Mouse (Mus musculus) left cerebral cortex, postnatal 36 days (tissue): ENCODE results near the gene Vsig2. TPM values are rescaled to one million over a fixed set of nuclear protein-coding genes. Genes with fewer than 3 reads are reported as not detected.

Experiments
- DNase-seq, 2 experiments: peaks; one replicate each; pipeline ENCODE4 v3.0.0; 2021 to 2022; ENCODE audit warnings: low spot score in 2 of 2, mixed read lengths in 1 of 2
- intact Hi-C: fragments of 180-260 bp; cut with DNase I; formaldehyde crosslinking; loops from one replicate; pipeline ENCODE4 v1.15.1; 2025
- total RNA-seq, 2 experiments: library from RNA; stranded (reverse); gene quantifications; 2 replicates each; pipeline ENCODE4 v1.2.3; 2021

Vsig2 gene
- 1 to 10 TPM; 1.4 to 4.1 TPM for total RNA-seq

GRCm38 (mm10) chr9:37539170-37540025 lies at the start of gene Vsig2:
Gene Vsig2, plus strand, starts transcription at chr9:37539255.
- DNase-seq = peak; percentile 11 to 12
- intact Hi-C loops = no loop called here

- intact Hi-C loops = no loop called here
- DNase-seq = peak; percentile 36 to 49
These were observed 49.5 kb upstream of the Vsig2 start for GRCm38 (mm10) chr9:37489446-37490120.

GRCm38 (mm10) chr9:37495761-37496160 lies 43.3 kb upstream of the Vsig2 start:
- DNase-seq = no peak
- intact Hi-C loops = no loop called here

GRCm38 (mm10) chr9:37496325-37496724 lies 42.7 kb upstream of the Vsig2 start:
- intact Hi-C loops = no loop called here
- DNase-seq = no peak

- no peak for DNase-seq
- intact Hi-C loops = no loop called here
These were observed 38.9 kb upstream of the Vsig2 start for GRCm38 (mm10) chr9:37500201-37500600.

- intact Hi-C loops = no loop called here
- DNase-seq = no peak
These were observed 37.9 kb upstream of the Vsig2 start for GRCm38 (mm10) chr9:37501170-37501569.

GRCm38 (mm10) chr9:37504348-37504747 lies 34.7 kb upstream of the Vsig2 start:
- no peak for DNase-seq
- intact Hi-C loops = no loop called here

- intact Hi-C loops = no loop called here
- DNase-seq = no peak
These were observed 33.0 kb upstream of the Vsig2 start for GRCm38 (mm10) chr9:37506023-37506422.

GRCm38 (mm10) chr9:37512097-37512496 lies 27.0 kb upstream of the Vsig2 start:
- intact Hi-C loops = no loop called here
- DNase-seq = no peak

GRCm38 (mm10) chr9:37514456-37514855 lies 24.6 kb upstream of the Vsig2 start:
- DNase-seq = no peak
- intact Hi-C loops = no loop called here

GRCm38 (mm10) chr9:37517467-37517866 lies 21.6 kb upstream of the Vsig2 start:
- DNase-seq = no peak
- intact Hi-C loops = no loop called here

GRCm38 (mm10) chr9:37518991-37519390 lies 20.1 kb upstream of the Vsig2 start:
- DNase-seq = peak in 1 of 2 experiments; percentile 22

GRCm38 (mm10) chr9:37519995-37520394 lies 19.1 kb upstream of the Vsig2 start:
- DNase-seq = no peak
- intact Hi-C loops = no loop called here

More at GRCm38 (mm10) chr9:37518991-37519390, 20.1 kb upstream of the Vsig2 start:
- intact Hi-C loops = no loop called here

- DNase-seq = no peak
- intact Hi-C loops = no loop called here
These were observed 13.6 kb upstream of the Vsig2 start for GRCm38 (mm10) chr9:37525461-37525860.

GRCm38 (mm10) chr9:37526443-37527395 lies 12.3 kb upstream of the Vsig2 start:
- intact Hi-C loops = no loop called here
- DNase-seq = no peak

GRCm38 (mm10) chr9:37527396-37528224 lies 11.4 kb upstream of the Vsig2 start, which contains the start of gene Esam:
Gene Esam, plus strand, starts transcription at chr9:37528078.
- intact Hi-C loops = no loop called here
- DNase-seq = no peak

GRCm38 (mm10) chr9:37528225-37528970 lies 10.7 kb upstream of the Vsig2 start:
- intact Hi-C loops = no loop called here
- DNase-seq = no peak
